Mouse (Mus musculus) olfactory bulb, adult 2 months (tissue): Measurements from ENCODE around the gene Ppard. TPM values are rescaled to one million over a fixed set of nuclear protein-coding genes. Genes with fewer than 3 reads are reported as not detected.
A peak's percentile ranks its signal among the peaks of the same experiment; 100 is the strongest.

Experiments
- H3K27ac ChIP-seq: fragments of 200-500 bp; 2 replicates; pipeline ENCODE4 v1.5.1; 2012; ENCODE audit warnings: low read depth, low read length; ENCODE audit not compliant: insufficient read depth
- H3K4me1 ChIP-seq: fragments of 200-500 bp; 2 replicates; pipeline ENCODE4 v1.6.1; 2012; ENCODE audit warnings: low read length; ENCODE audit not compliant: control insufficient read depth, insufficient read depth
- H3K4me3 ChIP-seq: fragments of 200-500 bp; 2 replicates; pipeline ENCODE4 v1.5.1; 2012; ENCODE audit warnings: mild to moderate bottlenecking, low read depth, low read length, moderate library complexity; ENCODE audit not compliant: insufficient read depth
- CTCF ChIP-seq: fragments of 200-500 bp; IDR thresholded peaks from 2 replicates; pipeline ENCODE4 v1.5.1; 2012; ENCODE audit warnings: low read depth, mild to moderate bottlenecking, low read length, moderate library complexity; ENCODE audit not compliant: insufficient read depth
- POLR2A ChIP-seq: fragments of 200-500 bp; IDR thresholded peaks from 2 replicates; pipeline ENCODE4 v1.6.1; 2012; ENCODE audit warnings: mild to moderate bottlenecking, low read depth, low read length, moderate library complexity; ENCODE audit not compliant: insufficient read depth
- WGBS: fragments of 180-500 bp; shearing (Covaris S2); methylation state at CpG from one replicate; pipeline ENCODE4 v1.1.7; 2018; 5-methylcytosine and 5-hydroxymethylcytosine counted together
- polyA plus RNA-seq: library from polyadenylated mRNA; stranded (reverse); fragments of >200 nt; gene quantifications from 2 replicates; pipeline ENCODE4 v1.2.4, GENCODE M21; 2012; ENCODE audit warnings: low replicate concordance; ENCODE audit not compliant: missing spikeins, insufficient read depth, insufficient read length

The Ppard gene
- polyA plus RNA-seq, 1 experiment, result not detected

DNA sequence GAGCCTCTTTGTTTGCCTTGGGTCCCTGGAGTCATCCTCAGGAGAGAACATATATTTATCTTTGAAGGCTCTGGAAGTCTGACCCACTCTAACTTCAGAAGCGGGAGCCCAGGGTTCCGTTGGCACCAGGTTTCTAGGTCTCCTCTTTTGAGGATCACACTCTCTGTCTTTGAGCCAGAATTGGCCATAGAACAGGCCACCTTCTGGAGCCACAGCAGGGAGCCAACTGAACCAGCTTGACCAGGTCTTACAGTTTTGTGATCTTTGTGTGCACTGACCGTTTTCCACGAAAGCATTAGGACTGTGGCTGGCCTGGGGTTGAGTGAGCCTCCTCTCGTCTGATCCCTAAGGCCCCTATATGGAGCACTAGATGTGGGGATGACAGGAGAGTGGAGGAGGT lies 2.1 kb downstream of the Ppard start:
- H3K4me1 ChIP-seq, result peaks cover 48% of the 10 kb centered on the region
- no peak overlapping the region for H3K4me3 ChIP-seq
- H3K27ac ChIP-seq, result no peak overlapping the region
- WGBS, result 77% methylated on average over 5 of the region's 5 CpGs
- no peak for TF ChIP-seq POLR2A
- no peak for TF ChIP-seq CTCF

DNA sequence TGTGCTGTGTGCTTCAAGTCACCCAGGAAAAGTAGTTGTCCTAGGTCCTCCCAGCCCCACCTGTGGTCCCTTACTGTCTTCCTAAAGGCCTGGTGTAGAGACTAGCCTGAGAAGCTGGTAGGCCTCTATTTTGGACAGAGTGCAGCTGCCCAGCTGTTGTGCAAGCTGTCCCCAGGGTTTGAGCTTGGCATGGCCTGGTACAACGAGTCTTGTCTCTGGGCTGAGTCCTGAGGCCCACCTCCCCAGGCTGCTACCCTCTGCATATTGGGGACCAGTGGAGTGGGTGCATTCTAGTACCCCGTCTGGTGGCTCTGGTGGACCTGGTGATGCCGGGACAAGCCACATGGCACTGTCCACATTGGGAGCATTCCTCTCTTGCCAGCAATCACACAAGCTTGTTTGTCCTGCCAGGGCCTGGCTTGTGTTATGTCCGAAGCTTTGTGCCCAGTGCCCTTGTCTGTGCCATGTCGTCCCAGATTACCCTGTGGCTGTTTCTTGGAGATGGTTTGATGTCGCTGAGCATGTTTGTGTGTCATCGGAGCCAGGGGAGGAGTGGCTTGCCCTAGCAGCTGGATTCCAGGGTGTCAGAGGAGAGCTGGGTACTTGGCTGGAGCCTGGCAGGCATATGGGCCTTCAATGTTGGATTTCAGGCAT lies 3.6 kb downstream of the Ppard start:
- no peak overlapping the region for H3K4me3 ChIP-seq
- TF ChIP-seq POLR2A (no peak; the same call in 1 of the 2 replicates), CTCF (no peak)
- H3K27ac ChIP-seq, result peak overlapping the region; percentile 52
- 52% methylated on average over 7 of the region's 7 CpGs for WGBS
- H3K4me1 ChIP-seq, result peaks cover 48% of the 10 kb centered on the region

DNA sequence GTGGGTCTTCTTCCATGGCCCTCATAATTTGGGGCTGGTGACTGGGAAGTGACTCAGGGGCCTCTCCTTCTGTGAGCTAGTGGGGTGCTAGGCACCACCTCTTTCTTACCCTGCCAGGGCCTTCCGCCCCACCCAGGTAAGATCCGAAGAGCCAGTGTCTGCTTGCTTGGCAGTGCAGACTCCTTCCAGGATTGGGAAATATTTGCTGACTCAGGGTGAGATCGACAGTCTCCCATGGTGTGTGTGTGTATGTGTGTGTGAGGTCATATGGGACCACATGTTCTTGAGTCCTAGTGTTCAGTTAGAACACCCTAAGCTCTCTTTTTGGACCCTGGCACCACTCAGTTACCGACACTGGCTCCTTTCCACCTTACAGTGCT lies 4.1 kb downstream of the Ppard start:
- Histone ChIP-seq H3K4me3 (no peak overlapping the region), H3K4me1 (peaks cover 51% of the 10 kb centered on the region), H3K27ac (peak overlapping the region; percentile 52)
- TF ChIP-seq CTCF (no peak), POLR2A (no peak)
- whole genome bisulfite sequencing, result 80% methylated on average over 4 of the region's 4 CpGs

DNA sequence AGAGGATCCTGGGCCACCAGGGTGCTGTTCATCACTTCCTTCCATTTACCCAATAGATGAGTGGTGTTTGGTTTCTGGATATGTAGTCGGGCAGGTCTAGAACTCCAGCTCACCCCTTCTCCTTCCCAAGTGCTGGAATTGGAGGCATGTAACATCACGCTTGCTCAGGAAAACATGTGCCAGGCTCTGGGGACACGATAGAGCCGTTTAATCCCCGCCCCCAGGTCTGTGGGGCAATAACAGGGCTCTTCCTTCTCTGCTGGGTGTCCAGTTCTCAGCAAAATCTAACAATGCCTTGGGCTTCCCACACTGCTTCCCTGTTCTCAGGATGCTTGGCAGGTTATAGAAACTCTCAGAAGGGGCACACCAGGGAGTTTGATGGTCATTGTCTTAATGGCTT lies 4.9 kb downstream of the Ppard start:
- 61% methylated on average over 5 of the region's 5 CpGs for WGBS
- TF ChIP-seq POLR2A (no peak), CTCF (no peak)

DNA sequence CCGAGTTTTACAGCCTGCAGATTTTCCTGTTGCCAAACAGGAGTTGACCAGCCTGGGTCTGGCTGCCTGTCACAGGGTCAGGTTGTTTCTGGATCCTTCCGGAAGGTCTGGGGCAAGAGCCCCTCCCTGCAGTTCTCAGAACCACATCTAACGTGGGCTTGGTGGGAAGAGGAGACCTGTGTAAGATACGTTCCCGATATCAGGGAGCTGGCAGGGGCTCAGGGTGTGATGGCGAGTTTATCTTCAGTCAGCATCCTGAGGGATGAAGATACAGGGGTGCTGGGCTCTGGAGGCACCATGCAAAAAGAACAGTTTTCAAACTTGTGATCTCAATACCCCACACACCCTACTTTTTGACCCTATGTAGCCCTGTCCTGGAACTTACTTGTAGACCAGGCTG lies 5.4 kb downstream of the Ppard start:
- peaks cover 51% of the 10 kb centered on the region for H3K4me1 ChIP-seq
- no peak overlapping the region for H3K27ac ChIP-seq
- H3K4me3 ChIP-seq, result no peak overlapping the region
- 80% methylated on average over 6 of the region's 6 CpGs for WGBS
- TF ChIP-seq CTCF, result no peak
- TF ChIP-seq POLR2A, result no peak

More for the DNA sequence above, 4.9 kb downstream of the Ppard start:
- Histone ChIP-seq H3K27ac (no peak overlapping the region), H3K4me1 (peaks cover 51% of the 10 kb centered on the region), H3K4me3 (no peak overlapping the region)

DNA sequence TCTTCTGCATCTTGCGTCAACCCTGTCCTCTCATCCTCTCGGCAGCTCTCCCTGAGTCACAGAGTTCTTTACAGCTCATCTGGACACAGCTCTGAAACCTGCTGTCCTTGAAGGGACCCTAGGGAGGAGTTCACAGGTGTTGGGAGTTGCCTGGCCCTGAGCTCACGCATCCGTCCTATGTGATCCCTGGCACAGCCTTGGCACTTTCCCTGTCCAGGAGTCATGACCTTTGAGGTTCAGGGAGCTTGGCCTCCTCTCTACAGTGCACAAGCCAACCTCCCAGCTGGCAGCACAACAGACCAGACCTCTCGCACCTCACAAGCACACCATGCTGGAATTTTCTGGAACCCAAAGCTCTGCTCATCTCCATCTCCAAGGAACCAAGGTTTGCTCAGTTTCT lies 8.3 kb downstream of the Ppard start:
- 96% methylated on average over 5 of the region's 5 CpGs for WGBS
- TF ChIP-seq POLR2A (no peak), CTCF (no peak)
- Histone ChIP-seq H3K4me1 (peaks cover 48% of the 10 kb centered on the region), H3K4me3 (no peak overlapping the region), H3K27ac (no peak overlapping the region)

DNA sequence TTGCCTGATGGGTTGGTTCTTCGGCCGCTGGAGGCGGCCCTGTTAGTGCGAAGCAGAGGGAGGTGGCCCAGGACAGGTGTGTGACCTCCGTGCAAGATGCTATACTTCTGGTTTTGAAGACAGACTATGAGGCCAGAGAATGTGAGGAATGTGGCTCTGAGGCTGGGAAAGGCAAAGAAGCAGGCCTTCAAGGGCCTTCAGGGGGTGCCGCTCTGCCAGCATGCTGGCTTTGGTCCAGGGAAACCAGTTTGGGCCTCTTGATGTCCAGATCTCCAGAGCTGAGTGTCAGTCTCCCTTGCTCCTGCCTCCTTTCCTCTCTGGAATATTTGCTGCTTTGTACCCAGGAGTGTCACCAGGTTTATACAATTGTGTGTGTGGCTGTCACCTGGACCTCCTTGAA lies 9.8 kb downstream of the Ppard start:
- TF ChIP-seq CTCF (no peak), POLR2A (no peak)
- Histone ChIP-seq H3K4me1 (peaks cover 40% of the 10 kb centered on the region), H3K27ac (no peak overlapping the region), H3K4me3 (no peak overlapping the region)
- WGBS, result 88% methylated on average over 6 of the region's 6 CpGs

DNA sequence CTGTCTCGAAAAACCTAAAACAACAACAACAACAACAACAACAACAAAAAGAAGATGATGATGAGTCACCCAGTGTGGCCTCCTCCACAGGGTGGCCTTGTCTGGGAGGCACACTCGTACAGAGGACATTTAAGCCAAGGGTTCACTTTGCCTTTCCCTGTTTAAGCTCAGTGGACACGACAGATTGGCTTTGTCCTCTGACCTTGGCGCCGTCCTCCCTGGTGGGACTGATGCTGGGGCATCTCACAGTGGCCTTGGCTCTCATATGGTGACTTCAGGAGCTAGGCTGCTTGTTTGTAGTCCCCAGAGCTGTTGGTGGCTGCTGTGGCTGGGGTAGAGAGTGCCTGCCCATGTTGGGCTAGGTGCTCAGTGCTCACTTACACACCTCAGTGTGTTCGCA lies 11.7 kb downstream of the Ppard start:
- WGBS, result 71% methylated on average over 6 of the region's 6 CpGs
- no peak overlapping the region for H3K4me3 ChIP-seq
- TF ChIP-seq POLR2A (no peak), CTCF (no peak)
- H3K4me1 ChIP-seq, result peaks cover 36% of the 10 kb centered on the region
- H3K27ac ChIP-seq, result peak overlapping the region; percentile 11; the same call in 1 of the 2 replicates

DNA sequence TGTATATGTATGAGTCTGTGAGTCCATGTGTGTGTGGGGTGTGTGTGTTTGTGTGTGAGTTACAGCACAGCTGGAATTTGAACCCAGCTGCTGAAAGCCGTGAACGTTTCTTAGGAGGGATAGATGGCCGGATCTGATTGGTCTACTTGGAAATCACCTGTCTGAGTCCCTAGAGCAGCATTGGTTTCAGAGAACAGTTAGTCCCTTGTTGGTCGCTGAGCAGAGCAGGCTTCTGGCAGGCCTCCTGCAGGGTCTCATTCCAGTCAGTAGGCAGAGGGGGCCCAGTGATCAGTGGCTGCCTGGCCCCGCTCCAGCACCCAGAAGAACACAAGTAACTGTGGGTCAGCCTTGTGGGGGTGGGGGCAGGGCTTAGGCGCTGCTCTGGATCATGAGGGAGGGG lies 12.2 kb downstream of the Ppard start:
- no peak overlapping the region for H3K4me3 ChIP-seq
- 0 out of 2 replicates have a peak overlapping the region, but pooled peaks have one; percentile 11 for H3K27ac ChIP-seq
- peaks cover 34% of the 10 kb centered on the region for H3K4me1 ChIP-seq
- 42% methylated on average over 6 of the region's 6 CpGs for WGBS
- TF ChIP-seq CTCF (no peak), POLR2A (no peak)
